Mouse (Mus musculus) liver, embryonic 12.5 days (tissue): ENCODE measurements around the gene 2310022A10Rik. TPM values are rescaled to one million over a fixed set of nuclear protein-coding genes. Genes with fewer than 3 reads are reported as not detected.
A peak's percentile ranks its signal among the peaks of the same experiment; 100 is the strongest.

ENCODE experiments used
- ATAC-seq: fragments of 200-750 bp; cut with Nextera tagmentation; 2 replicates; pipeline ENCODE4 v1.8.0; 2017; ENCODE audit warnings: moderate number of reproducible peaks, mild to moderate bottlenecking, moderate library complexity
- H3K27ac ChIP-seq: fragments of 300-500 bp; sonication (generic); 2 replicates; pipeline ENCODE4 v1.5.1; 2016; ENCODE audit warnings: mild to moderate bottlenecking
- H3K27me3 ChIP-seq: fragments of 300-500 bp; sonication (generic); replicated peaks from 2 replicates; pipeline ENCODE4 v1.6.1; 2016; ENCODE audit warnings: mild to moderate bottlenecking, moderate library complexity
- H3K36me3 ChIP-seq: fragments of 300-500 bp; sonication (generic); 2 replicates; pipeline ENCODE4 v1.6.1; 2016; ENCODE audit warnings: mild to moderate bottlenecking, moderate library complexity
- H3K4me1 ChIP-seq: fragments of 300-500 bp; sonication (generic); 2 replicates; pipeline ENCODE4 v1.6.1; 2016
- H3K4me2 ChIP-seq: fragments of 300-500 bp; sonication (generic); 2 replicates; pipeline ENCODE4 v1.6.1; 2016; ENCODE audit warnings: mild to moderate bottlenecking, moderate library complexity
- H3K4me3 ChIP-seq: fragments of 300-500 bp; sonication (generic); 2 replicates; pipeline ENCODE4 v1.5.1; 2016; ENCODE audit warnings: mild to moderate bottlenecking, moderate library complexity
- H3K9ac ChIP-seq: fragments of 300-500 bp; sonication (generic); 2 replicates; pipeline ENCODE4 v1.6.1; 2016; ENCODE audit warnings: mild to moderate bottlenecking, moderate library complexity
- H3K9me3 ChIP-seq: fragments of 300-500 bp; sonication (generic); replicated peaks from 2 replicates; pipeline ENCODE4 v1.6.1; 2016; ENCODE audit warnings: mild to moderate bottlenecking, moderate library complexity
- WGBS: fragments of 180-500 bp; shearing (Covaris S2); methylation state at CpG from one replicate; pipeline ENCODE4 v1.1.7; 2016; ENCODE audit not compliant: insufficient replicate concordance; 5-methylcytosine and 5-hydroxymethylcytosine counted together
- polyA plus RNA-seq: library from polyadenylated mRNA; unstranded; fragments of >200 nt; fragmentation: Nextera tagmentation; extraction: Ambion mirVana; gene quantifications from 2 replicates; pipeline ENCODE4 v1.2.1, GENCODE M21; 2016

The 2310022A10Rik gene
- polyA plus RNA-seq, 1 experiment from 2014 or later = 27.5 TPM

DNA sequence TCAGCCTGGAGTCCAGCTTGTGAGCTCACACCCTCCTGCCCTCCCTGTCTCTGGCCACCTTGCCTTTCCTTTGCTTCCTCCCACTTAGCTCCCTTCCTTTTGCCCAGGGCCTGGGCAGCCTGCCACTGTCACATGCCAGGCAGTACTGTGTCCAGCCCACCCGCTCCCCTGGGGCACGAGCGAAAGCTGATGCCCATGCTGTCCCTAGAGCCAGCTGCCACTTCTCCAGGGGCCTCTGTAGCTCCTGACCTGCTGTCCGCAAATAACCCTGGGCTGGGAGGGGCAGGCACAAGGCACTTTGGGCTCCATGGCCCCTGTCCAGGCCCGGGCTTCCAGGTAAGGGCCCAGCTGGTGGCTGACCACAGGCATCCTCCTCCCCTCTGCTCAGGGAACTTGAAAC lies 54.5 kb downstream of the 2310022A10Rik start:
- ATAC-seq = no peak
- H3K27ac ChIP-seq = no peak overlapping the region
- WGBS = 85% methylated on average over 5 of the region's 5 CpGs
- 0 out of 2 replicates have a peak overlapping the region, but pooled peaks have one; percentile 1 for H3K9ac ChIP-seq
- no peaks in the 10 kb centered on the region for H3K27me3 ChIP-seq
- H3K4me2 ChIP-seq = no peak overlapping the region
- no peak overlapping the region for H3K4me3 ChIP-seq
- peaks cover 71% of the 10 kb centered on the region for H3K4me1 ChIP-seq
- H3K36me3 ChIP-seq = peaks cover 56% of the 10 kb centered on the region
- no peaks in the 10 kb centered on the region for H3K9me3 ChIP-seq

DNA sequence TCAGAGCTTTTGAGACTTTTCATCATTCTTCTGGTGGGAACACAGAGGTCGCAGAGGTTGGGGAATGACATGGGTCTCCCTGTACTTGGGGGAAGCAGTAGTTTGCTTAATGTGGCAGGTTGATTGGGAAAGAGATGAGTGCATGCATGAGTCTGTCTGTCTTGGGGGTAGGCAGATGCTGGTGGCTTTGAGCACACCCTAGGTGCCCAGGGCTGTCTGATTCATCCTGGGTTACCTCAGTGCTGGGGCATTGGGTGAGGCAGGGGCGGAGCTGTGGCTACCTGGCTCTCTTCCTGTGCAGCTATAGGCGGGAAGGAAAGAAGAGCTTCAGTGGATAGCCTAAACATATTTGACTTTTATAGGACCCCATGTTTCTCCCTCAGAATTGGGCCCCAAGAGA lies 55.1 kb downstream of the 2310022A10Rik start:
- no peak for ATAC-seq
- H3K9me3 ChIP-seq = no peaks in the 10 kb centered on the region
- H3K4me2 ChIP-seq = no peak overlapping the region
- H3K27ac ChIP-seq = no peak overlapping the region
- H3K27me3 ChIP-seq = no peaks in the 10 kb centered on the region
- peaks cover 66% of the 10 kb centered on the region for H3K4me1 ChIP-seq
- WGBS = 91% methylated on average over 3 of the region's 3 CpGs
- peaks cover 53% of the 10 kb centered on the region for H3K36me3 ChIP-seq
- H3K4me3 ChIP-seq = no peak overlapping the region
- 0 out of 2 replicates have a peak overlapping the region, but pooled peaks have one; percentile 1 for H3K9ac ChIP-seq

DNA sequence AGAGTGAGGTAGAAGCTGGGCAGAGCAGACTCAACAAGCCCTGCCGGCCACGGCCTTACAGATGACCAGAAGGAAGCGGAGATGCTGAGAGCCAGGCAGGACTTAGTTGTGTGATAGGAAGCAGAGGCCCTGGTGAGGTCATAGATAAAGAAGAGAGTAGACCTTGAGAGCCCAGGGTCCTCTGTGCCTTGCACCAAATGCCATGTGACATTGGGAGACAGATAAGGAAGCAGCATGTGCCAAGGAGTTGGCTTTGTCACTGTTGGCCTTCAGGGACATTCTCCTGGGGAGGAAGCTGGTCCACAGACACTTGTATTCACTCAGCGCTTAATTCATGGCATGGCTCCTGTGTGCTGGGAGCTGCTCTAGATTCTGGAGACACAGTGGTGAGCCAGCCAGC lies 56.3 kb downstream of the 2310022A10Rik start:
- H3K27me3 ChIP-seq = no peaks in the 10 kb centered on the region
- H3K36me3 ChIP-seq = peaks cover 54% of the 10 kb centered on the region
- H3K4me1 ChIP-seq = peaks cover 55% of the 10 kb centered on the region
- no peak overlapping the region for H3K4me3 ChIP-seq
- no peak overlapping the region for H3K9ac ChIP-seq
- ATAC-seq = no peak
- no peak overlapping the region for H3K4me2 ChIP-seq
- H3K9me3 ChIP-seq = no peaks in the 10 kb centered on the region
- 56% methylated on average over 4 of the region's 4 CpGs for WGBS
- 0 out of 2 replicates have a peak overlapping the region, but pooled peaks have one; percentile 16 for H3K27ac ChIP-seq

DNA sequence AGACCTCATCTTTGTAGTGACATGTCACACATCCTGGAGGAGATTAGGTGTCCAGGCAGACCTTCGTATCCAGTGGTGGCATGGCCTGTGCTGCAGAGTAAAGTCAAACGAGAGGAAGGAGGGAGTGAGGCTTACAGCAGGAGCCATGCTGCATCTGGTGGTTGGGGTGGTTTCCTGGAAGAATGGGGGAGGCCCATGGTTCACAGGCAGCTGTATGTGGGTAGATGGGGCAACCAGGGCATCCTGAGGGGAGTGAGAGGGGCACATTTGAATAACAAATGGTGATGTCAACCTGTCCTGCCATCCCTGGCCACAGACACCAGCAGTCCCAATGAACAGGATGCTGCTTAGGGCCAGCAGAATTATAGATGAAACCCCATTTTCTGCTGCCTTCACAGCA lies 56.7 kb downstream of the 2310022A10Rik start:
- 73% methylated on average over 2 of the region's 2 CpGs for WGBS

DNA sequence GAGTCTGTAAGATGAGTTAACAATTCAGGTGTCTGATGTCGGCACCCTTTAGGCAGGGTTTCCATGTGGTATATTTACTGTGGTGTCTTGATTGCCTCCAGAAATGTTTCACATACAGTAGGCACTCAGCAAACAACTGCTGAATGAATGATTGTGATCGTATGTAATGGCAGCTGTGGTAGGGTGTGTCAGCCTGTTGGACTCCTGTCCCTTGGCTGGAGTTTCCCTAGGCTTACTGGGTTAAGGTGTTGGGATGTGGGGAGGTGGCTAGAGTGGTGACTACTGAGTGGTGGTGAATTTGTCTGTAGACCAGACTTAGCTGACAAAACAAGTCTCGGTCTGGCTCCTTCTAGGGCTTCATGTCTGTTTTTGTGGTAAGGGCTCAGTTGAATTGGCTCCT lies 57.3 kb downstream of the 2310022A10Rik start:
- H3K4me3 ChIP-seq = no peak overlapping the region
- no peaks in the 10 kb centered on the region for H3K9me3 ChIP-seq
- peaks cover 54% of the 10 kb centered on the region for H3K36me3 ChIP-seq
- H3K4me2 ChIP-seq = no peak overlapping the region
- peaks cover 45% of the 10 kb centered on the region for H3K4me1 ChIP-seq
- H3K9ac ChIP-seq = no peak overlapping the region
- 78% methylated on average over 3 of the region's 3 CpGs for WGBS
- H3K27ac ChIP-seq = no peak overlapping the region
- no peak for ATAC-seq
- no peaks in the 10 kb centered on the region for H3K27me3 ChIP-seq

More for the DNA sequence above, 56.7 kb downstream of the 2310022A10Rik start:
- peaks cover 54% of the 10 kb centered on the region for H3K36me3 ChIP-seq
- H3K9me3 ChIP-seq = no peaks in the 10 kb centered on the region
- no peak overlapping the region for H3K9ac ChIP-seq
- 0 out of 2 replicates have a peak overlapping the region, but pooled peaks have one; percentile 16 for H3K27ac ChIP-seq
- no peak overlapping the region for H3K4me3 ChIP-seq
- H3K4me2 ChIP-seq = no peak overlapping the region
- ATAC-seq = no peak
- peaks cover 51% of the 10 kb centered on the region for H3K4me1 ChIP-seq
- no peaks in the 10 kb centered on the region for H3K27me3 ChIP-seq

DNA sequence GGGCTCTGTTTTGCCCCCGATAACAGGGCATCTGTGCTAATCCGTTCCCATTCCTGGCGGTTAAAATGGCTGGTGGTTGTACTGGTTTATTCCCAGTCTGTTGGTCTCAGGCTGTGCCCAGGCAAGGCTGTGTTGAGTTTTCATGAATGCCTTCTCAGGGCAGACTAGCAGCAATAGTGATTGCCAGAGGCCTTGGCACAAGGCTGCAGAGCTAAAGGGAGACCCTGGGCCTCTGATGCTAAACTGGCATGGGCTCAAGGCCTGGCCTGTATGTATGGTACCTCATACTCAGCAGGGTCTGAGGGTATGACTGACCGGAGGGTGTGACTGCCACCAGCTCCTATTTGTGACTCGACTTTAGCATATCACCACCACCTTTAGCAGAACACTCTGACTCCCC lies 57.8 kb downstream of the 2310022A10Rik start:
- WGBS = 88% methylated on average over 5 of the region's 5 CpGs

DNA sequence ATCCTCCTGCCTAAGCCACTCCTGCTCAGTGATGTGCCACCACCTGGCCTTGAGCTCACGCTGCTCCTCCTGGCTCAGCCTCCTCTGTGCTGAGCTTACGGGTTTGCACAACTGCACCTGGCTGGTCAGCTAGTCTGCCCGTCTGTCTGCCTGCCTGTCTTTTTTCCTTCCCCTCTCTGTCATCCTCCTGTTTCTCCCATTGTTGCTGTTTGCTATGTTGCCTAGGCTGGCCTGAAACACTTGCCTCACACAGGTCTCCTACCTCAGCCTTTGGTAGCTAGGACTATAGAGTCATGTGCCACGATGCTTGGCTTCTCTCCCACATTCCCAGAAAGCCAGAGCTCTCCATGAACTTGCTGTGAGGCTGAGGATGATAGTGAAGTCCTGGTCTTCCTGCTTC lies 59.9 kb downstream of the 2310022A10Rik start:
- H3K9ac ChIP-seq = no peak overlapping the region
- no peak overlapping the region for H3K4me3 ChIP-seq
- no peaks in the 10 kb centered on the region for H3K27me3 ChIP-seq
- 78% methylated on average over 4 of the region's 4 CpGs for WGBS
- H3K4me2 ChIP-seq = no peak overlapping the region
- H3K9me3 ChIP-seq = no peaks in the 10 kb centered on the region
- peaks cover 68% of the 10 kb centered on the region for H3K36me3 ChIP-seq
- H3K27ac ChIP-seq = no peak overlapping the region
- peaks cover 19% of the 10 kb centered on the region for H3K4me1 ChIP-seq
- no peak for ATAC-seq

More for the DNA sequence above, 57.8 kb downstream of the 2310022A10Rik start:
- Histone ChIP-seq H3K9me3 (no peaks in the 10 kb centered on the region), H3K27ac (no peak overlapping the region), H3K4me2 (no peak overlapping the region), H3K27me3 (no peaks in the 10 kb centered on the region), H3K4me3 (no peak overlapping the region), H3K9ac (no peak overlapping the region), H3K4me1 (peaks cover 40% of the 10 kb centered on the region), H3K36me3 (peaks cover 59% of the 10 kb centered on the region)
- no peak for ATAC-seq

DNA sequence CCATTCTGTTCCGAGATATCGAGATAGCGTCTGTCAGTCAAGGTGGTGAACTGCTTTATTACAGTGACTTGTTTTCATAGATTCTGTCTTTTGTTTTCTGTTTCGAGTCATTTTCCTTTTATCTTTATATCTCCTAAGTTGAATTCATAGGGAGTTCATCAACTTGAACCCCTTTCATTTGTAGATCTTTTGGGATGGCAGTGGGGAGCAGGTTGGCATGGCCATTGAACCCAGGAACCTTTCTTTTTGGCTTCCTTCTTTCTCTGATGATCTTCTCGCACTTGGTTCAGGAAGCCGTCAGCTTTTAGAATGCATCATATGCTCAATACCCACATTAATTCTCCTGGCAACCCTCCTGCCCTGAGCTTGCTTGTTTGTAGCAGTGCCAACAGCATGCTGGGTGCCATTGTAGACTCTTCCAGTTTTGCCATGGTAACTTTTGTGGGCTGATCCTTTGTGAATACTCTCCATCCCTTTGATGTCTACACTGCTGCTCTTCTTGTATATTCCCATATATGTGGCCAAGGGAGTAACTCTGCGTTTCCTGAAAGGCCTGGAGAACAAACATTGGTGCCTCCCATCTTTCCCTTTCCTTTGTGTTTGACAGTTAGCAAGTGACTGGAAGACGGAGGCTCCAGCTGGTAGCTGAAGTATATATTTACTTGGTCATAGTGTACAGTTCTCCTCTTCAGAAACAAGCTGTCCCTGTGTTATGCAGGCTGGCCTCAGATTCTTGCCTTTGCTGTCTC lies 60.9 kb downstream of the 2310022A10Rik start:
- Histone ChIP-seq H3K9ac (no peak overlapping the region), H3K4me2 (no peak overlapping the region), H3K4me3 (no peak overlapping the region), H3K27ac (no peak overlapping the region), H3K9me3 (no peaks in the 10 kb centered on the region), H3K36me3 (peaks cover 68% of the 10 kb centered on the region), H3K27me3 (no peaks in the 10 kb centered on the region), H3K4me1 (peaks cover 9% of the 10 kb centered on the region)
- ATAC-seq = no peak
- 74% methylated on average over 8 of the region's 8 CpGs for WGBS

DNA sequence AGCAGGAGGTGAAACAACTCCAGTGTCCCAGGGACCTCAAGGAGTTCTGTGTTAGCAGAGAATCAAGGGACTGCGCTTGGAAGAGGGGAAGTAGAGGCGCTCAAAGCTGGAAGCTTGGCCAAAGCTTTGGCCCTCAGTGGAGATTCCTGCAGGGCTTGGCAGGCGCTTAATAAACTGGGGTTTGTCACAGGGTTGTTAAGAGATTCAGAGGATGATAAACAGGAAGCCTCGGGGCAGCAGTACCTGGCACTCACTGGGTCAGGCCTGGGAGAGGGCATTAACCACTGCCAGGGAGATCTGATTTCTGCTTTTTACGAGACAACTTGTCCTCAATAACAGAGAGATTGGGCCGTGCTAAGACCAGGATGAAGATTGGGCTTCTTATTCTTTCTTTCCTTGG lies 68.0 kb downstream of the 2310022A10Rik start:
- no peak overlapping the region for H3K4me3 ChIP-seq
- no peaks in the 10 kb centered on the region for H3K4me1 ChIP-seq
- no peaks in the 10 kb centered on the region for H3K9me3 ChIP-seq
- H3K4me2 ChIP-seq = no peak overlapping the region
- peaks cover 97% of the 10 kb centered on the region for H3K36me3 ChIP-seq
- no peak overlapping the region for H3K27ac ChIP-seq
- no peak for ATAC-seq
- H3K9ac ChIP-seq = no peak overlapping the region
- no peaks in the 10 kb centered on the region for H3K27me3 ChIP-seq
- WGBS = 78% methylated on average over 6 of the region's 6 CpGs

DNA sequence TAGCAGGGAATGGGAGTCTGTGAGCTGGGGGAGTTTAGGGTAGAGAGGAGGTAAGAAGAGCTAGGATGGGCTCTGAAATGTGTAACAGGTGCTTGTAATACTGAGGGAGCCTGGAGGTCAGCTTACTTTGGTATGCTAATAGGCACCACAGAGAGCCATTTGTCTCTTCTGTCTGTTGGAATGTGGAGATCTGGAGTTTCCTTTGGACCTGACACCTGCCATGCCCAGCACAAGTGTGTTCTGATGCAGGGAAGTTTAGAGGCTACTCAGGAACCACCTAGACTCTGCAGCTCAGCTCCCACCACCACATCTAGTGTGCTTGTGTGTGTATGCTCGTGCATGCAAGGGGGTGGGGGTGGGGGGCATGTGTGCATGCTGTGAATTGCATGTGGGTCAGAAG lies 69.2 kb downstream of the 2310022A10Rik start:
- no peak for ATAC-seq
- Histone ChIP-seq H3K4me1 (no peaks in the 10 kb centered on the region), H3K27me3 (no peaks in the 10 kb centered on the region), H3K9ac (no peak overlapping the region), H3K36me3 (peaks cover 97% of the 10 kb centered on the region), H3K4me2 (no peak overlapping the region), H3K4me3 (no peak overlapping the region), H3K27ac (no peak overlapping the region), H3K9me3 (no peaks in the 10 kb centered on the region)
- 74% methylated on average over 1 of the region's 1 CpGs for WGBS

DNA sequence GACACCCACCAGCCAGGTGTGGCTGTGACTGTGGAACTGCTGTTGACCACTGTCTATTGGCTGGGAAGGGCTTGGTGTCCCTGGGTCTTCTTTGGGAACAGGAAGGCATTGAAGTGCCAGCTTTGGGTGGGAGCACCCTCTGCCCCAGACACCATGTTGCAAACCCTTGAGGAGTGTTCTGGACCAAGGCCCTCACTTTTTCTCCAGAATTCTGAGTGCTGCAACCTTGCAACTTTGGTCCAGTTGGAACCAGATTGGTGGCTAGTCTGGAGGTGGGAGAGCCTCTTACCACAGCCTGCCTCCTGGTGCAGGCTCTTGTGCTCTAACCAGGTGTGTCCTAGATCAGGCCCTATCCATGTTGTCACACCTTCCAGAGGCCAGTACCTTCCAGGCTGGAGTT lies 71.9 kb downstream of the 2310022A10Rik start:
- Histone ChIP-seq H3K9me3 (no peaks in the 10 kb centered on the region), H3K9ac (no peak overlapping the region), H3K4me3 (no peak overlapping the region), H3K27ac (no peak overlapping the region), H3K36me3 (peaks cover 99% of the 10 kb centered on the region), H3K27me3 (no peaks in the 10 kb centered on the region), H3K4me2 (no peak overlapping the region), H3K4me1 (no peaks in the 10 kb centered on the region)
- ATAC-seq = no peak

DNA sequence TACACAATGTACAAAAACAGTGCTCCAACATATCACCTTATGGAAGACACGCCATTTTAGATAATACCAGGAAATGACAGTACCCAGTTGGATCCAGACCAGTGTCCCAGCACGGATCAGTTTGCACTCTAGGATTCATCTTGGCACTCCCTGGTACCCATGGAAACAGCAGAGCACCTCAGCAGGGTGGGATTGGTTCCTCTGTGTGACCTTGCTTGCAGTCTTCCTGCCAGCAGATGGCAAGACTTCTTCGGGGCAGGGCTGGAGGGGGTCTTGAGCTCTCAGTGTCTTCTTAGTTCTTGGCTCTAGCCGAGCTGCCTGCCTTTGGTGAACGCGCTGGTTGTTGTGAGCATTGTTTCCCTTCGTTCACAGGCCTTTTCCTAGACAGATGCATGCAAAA lies 74.7 kb downstream of the 2310022A10Rik start:
- Histone ChIP-seq H3K4me3 (no peak overlapping the region), H3K27me3 (no peaks in the 10 kb centered on the region), H3K27ac (no peak overlapping the region), H3K4me1 (no peaks in the 10 kb centered on the region), H3K4me2 (no peak overlapping the region), H3K36me3 (peaks cover 96% of the 10 kb centered on the region), H3K9ac (no peak overlapping the region), H3K9me3 (no peaks in the 10 kb centered on the region)
- ATAC-seq = no peak
- WGBS = 83% methylated on average over 7 of the region's 7 CpGs

DNA sequence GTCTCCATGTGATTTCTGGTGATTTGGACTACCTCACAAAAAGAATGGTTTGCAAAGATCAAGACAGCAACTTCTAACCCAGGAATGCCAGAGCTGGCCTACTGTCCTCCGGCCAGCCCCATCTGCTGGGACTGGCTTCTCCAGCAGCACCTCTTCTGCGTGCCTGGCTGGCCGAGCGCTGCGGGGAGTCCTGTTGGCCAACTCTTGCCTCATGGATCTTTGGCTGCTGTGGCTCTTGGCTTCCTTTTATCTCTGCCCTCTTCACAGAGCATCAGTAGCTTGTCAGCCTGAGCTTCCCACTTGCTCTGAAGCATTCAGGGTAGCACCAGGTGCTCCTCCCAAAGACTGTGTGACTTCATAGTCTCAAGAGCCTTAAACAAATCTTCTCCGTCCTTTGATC lies 75.2 kb downstream of the 2310022A10Rik start:
- WGBS = 93% methylated on average over 6 of the region's 6 CpGs
- H3K4me1 ChIP-seq = no peaks in the 10 kb centered on the region
- H3K9ac ChIP-seq = no peak overlapping the region
- H3K36me3 ChIP-seq = peaks cover 96% of the 10 kb centered on the region
- no peak overlapping the region for H3K27ac ChIP-seq
- no peak overlapping the region for H3K4me3 ChIP-seq
- no peak overlapping the region for H3K4me2 ChIP-seq
- no peaks in the 10 kb centered on the region for H3K27me3 ChIP-seq
- no peaks in the 10 kb centered on the region for H3K9me3 ChIP-seq
- no peak for ATAC-seq
